Mouse (Mus musculus) limb, embryonic 11.5 days (tissue): ENCODE results near the gene 9130409I23Rik. TPM values are rescaled to one million over a fixed set of nuclear protein-coding genes. Genes with fewer than 3 reads are reported as not detected.

Source experiments
- ATAC-seq: fragments of 200-750 bp; cut with Nextera tagmentation; 2 replicates; pipeline ENCODE4 v1.8.0; 2017; ENCODE audit warnings: low read depth; ENCODE audit not compliant: insufficient number of reproducible peaks, low FRiP score, low TSS enrichment
- DNase-seq: peaks from one replicate; pipeline ENCODE4 v3.0.0-alpha.2; 2015; ENCODE audit warnings: low spot score
- H3K27ac ChIP-seq: fragments of 300-500 bp; sonication (generic); replicated peaks from 2 replicates; pipeline ENCODE4 v1.5.1; 2014; ENCODE audit warnings: low read depth, mild to moderate bottlenecking, low read length
- H3K27me3 ChIP-seq: fragments of 300-500 bp; sonication (generic); 2 replicates; pipeline ENCODE4 v1.6.1; 2014; ENCODE audit warnings: mild to moderate bottlenecking, low read length, mixed read lengths; ENCODE audit not compliant: control insufficient read depth, insufficient read depth
- H3K36me3 ChIP-seq: fragments of 300-500 bp; sonication (generic); 2 replicates; pipeline ENCODE4 v1.6.1; 2014; ENCODE audit warnings: mild to moderate bottlenecking, low read length, moderate library complexity, mixed read lengths; ENCODE audit not compliant: control insufficient read depth, insufficient read depth
- H3K4me1 ChIP-seq: fragments of 300-500 bp; sonication (generic); 2 replicates; pipeline ENCODE4 v1.6.1; 2014; ENCODE audit warnings: low read length, mixed read lengths; ENCODE audit not compliant: control insufficient read depth, insufficient read depth
- H3K4me2 ChIP-seq: fragments of 300-500 bp; sonication (generic); 2 replicates; pipeline ENCODE4 v1.6.1; 2014; ENCODE audit warnings: low read depth, mild to moderate bottlenecking, moderate library complexity; ENCODE audit not compliant: severe bottlenecking
- H3K4me3 ChIP-seq: fragments of 300-500 bp; sonication (generic); 2 replicates; pipeline ENCODE4 v1.5.1; 2014; ENCODE audit warnings: low read depth, low read length
- H3K9ac ChIP-seq: fragments of 300-500 bp; sonication (generic); 2 replicates; pipeline ENCODE4 v1.6.1; 2014; ENCODE audit warnings: mild to moderate bottlenecking, low read length
- H3K9me3 ChIP-seq: fragments of 300-500 bp; sonication (generic); 2 replicates; pipeline ENCODE4 v1.6.1; 2016; ENCODE audit warnings: low read length; ENCODE audit not compliant: control insufficient read depth
- WGBS: fragments of 180-500 bp; shearing (Covaris S2); extraction: QIAGEN DNeasy Blood & Tissue Kit; methylation state at CpG from one replicate; pipeline ENCODE4 v1.1.7; 2014; 5-methylcytosine and 5-hydroxymethylcytosine counted together
- polyA plus RNA-seq: library from polyadenylated mRNA; unstranded; fragments of >200 nt; fragmentation: Nextera tagmentation; extraction: Ambion mirVana; gene quantifications from 2 replicates; pipeline ENCODE4 v1.2.1, GENCODE M21; 2014

The 9130409I23Rik gene
- polyA plus RNA-seq, 1 experiment from 2014 or later: not detected

DNA sequence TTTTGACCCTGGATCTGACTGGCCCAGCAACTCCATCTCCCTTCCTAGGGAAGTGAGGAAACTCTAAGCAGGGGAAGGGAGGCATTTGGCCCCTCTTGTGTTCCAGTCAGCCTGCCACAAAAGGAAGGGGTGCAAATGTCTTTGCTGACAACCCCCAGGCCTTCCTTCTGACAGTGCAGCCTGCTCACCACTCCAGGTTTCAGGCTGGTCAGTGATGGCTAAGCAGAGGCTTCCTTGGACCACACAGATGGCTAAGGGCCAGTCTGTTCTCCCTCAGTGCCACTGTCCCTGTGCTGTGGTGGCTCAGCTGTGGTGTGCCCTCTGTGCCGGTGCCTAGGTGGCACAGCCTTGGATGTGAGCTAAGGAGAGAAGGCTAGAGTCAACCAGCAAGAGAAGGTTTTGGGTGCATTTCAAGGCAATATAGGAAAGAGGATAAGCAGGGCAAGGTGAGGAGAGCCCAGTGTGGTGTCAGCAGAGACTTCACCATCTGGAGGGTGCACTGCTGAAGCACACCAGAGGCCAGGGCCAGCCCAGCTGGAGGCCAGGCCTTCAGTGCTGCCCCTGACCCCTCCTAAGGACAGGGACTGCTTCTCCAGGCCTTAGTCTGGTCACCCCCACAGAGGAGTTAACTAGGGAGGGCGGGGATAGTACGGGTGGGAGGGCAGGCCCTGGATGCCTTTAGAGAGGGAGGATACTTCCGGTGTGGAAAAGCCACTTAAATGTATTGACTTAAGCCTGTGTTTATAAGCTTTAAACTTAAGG lies 40.7 kb upstream of the 9130409I23Rik start:
- Histone ChIP-seq H3K27me3 (no peaks in the 10 kb centered on the region), H3K4me3 (no peak overlapping the region), H3K36me3 (no peaks in the 10 kb centered on the region), H3K9me3 (no peaks in the 10 kb centered on the region), H3K27ac (no peak overlapping the region), H3K9ac (no peak overlapping the region; the same call in 1 of the 2 replicates), H3K4me2 (no peak overlapping the region), H3K4me1 (no peaks in the 10 kb centered on the region)
- ATAC-seq: no peak; the same call in 1 of the 2 replicates
- 59% methylated on average over 4 of the region's 4 CpGs for WGBS
- DNase-seq: no peak

DNA sequence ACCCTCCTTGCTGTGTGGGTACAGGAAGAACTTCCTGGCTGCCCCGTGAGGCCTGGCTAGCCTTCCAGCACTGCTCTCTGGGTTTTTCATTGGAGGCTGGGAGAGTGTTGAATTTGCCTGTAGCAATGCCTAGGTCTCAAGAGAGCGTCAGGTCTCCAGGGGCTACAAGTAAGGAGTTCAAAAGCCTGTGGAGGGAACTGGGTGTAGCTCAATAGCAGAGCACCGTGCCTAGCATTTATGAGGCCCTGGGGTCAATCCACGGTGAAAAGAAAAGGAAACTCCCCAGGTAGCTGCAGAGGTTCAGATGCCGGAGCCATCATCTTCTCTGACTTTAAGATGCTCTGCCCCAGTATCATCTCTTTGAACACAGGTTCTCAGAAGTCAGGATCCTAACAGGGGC lies 39.4 kb upstream of the 9130409I23Rik start:
- no peak overlapping the region for H3K9ac ChIP-seq
- no peak overlapping the region for H3K4me2 ChIP-seq
- no peak overlapping the region for H3K27ac ChIP-seq
- no peak overlapping the region for H3K4me3 ChIP-seq
- WGBS: 63% methylated on average over 5 of the region's 5 CpGs
- H3K9me3 ChIP-seq: no peaks in the 10 kb centered on the region
- DNase-seq: no peak
- ATAC-seq: no peak
- H3K4me1 ChIP-seq: no peaks in the 10 kb centered on the region
- no peaks in the 10 kb centered on the region for H3K27me3 ChIP-seq
- H3K36me3 ChIP-seq: no peaks in the 10 kb centered on the region

DNA sequence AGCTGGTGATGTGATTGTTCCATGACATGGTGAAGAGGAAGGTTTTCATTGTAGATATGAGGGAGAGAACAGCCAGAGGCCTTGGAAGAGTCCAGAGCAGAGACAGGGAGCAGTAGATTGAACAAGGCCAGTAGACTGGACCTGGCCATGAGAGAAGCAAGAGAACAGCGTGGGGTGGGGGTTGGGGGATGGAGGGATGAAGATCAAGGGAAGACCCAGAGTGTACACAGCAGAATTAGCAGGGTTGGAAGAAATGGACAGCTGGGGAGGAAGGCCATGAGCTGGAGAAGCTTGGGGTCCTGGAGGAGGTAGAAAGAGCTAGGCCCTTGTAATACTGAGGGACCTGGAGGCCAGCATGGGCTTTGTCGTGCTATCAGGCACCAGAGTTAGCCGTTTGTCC lies 38.6 kb upstream of the 9130409I23Rik start:
- DNase-seq (no peak), ATAC-seq (no peak)
- no peak overlapping the region for H3K9ac ChIP-seq
- no peaks in the 10 kb centered on the region for H3K4me1 ChIP-seq
- WGBS: 83% methylated on average over 3 of the region's 3 CpGs
- H3K4me2 ChIP-seq: no peak overlapping the region
- no peaks in the 10 kb centered on the region for H3K36me3 ChIP-seq
- H3K27me3 ChIP-seq: no peaks in the 10 kb centered on the region
- no peak overlapping the region for H3K27ac ChIP-seq
- no peak overlapping the region for H3K4me3 ChIP-seq
- no peaks in the 10 kb centered on the region for H3K9me3 ChIP-seq

DNA sequence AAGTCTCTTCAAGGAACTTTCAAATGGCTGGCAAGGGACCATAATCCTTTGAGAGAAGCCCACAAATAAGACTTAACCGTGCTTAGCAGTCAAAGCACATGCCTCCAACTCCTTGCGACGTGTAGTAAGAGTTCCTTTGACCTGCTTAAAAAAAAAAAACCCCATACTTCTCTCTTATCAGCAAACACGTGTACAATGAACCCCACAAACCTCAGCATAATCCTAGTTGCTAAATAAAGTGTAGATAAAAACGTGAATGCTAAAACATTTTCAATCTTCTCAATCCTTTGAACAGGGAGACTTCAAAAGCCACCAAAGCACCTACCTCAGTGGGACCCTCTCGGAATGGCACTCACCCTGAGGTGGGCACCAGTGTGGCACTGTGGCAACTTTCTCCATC lies 37.6 kb upstream of the 9130409I23Rik start:
- no peak overlapping the region for H3K9ac ChIP-seq
- no peaks in the 10 kb centered on the region for H3K27me3 ChIP-seq
- H3K36me3 ChIP-seq: no peaks in the 10 kb centered on the region
- no peak overlapping the region for H3K4me2 ChIP-seq
- no peak for ATAC-seq
- H3K9me3 ChIP-seq: no peaks in the 10 kb centered on the region
- 85% methylated on average over 6 of the region's 6 CpGs for WGBS
- H3K27ac ChIP-seq: no peak overlapping the region
- no peak for DNase-seq
- H3K4me1 ChIP-seq: no peaks in the 10 kb centered on the region
- H3K4me3 ChIP-seq: no peak overlapping the region

DNA sequence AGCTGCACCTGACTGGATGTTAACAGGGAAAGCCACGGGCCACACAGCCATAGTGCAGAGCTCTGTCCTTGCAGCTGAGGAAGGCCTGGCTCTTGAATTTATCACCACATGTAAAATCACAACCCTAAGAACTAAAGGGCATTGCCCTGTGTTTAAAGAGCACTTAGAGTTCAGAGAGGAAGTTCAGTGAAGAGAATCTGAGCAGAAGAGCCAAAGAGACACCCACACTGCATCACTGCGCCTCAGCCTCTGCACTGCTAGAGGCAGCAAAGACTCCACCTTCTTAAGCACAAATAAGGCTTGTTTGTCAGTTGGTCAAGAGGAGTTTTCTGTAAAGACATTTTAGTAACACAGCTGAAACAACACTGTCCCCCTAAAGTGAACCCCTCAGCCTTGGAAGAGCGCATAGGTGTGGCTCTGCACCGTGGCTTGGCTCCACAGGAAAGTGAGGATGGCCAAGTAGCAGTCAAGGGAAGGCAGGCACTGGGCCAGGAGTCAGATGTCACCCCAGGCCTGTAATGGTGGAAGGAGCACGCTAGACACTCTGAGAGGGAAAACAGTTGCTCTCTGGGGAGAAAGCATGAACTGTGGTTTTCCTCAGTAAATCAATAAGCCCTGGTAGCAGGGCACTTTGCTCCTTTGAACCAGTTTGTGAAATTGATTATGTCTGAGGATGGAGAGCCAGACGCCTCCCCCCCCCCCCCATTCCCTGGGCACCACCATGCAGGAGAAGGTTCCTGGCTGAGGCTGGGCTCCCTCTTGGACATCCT lies 36.1 kb upstream of the 9130409I23Rik start:
- no peaks in the 10 kb centered on the region for H3K9me3 ChIP-seq
- no peaks in the 10 kb centered on the region for H3K36me3 ChIP-seq
- H3K4me3 ChIP-seq: no peak overlapping the region
- H3K4me1 ChIP-seq: no peaks in the 10 kb centered on the region
- H3K27me3 ChIP-seq: no peaks in the 10 kb centered on the region
- ATAC-seq (no peak), DNase-seq (no peak)
- no peak overlapping the region for H3K9ac ChIP-seq
- H3K4me2 ChIP-seq: no peak overlapping the region
- WGBS: 74% methylated on average over 6 of the region's 6 CpGs
- no peak overlapping the region for H3K27ac ChIP-seq

DNA sequence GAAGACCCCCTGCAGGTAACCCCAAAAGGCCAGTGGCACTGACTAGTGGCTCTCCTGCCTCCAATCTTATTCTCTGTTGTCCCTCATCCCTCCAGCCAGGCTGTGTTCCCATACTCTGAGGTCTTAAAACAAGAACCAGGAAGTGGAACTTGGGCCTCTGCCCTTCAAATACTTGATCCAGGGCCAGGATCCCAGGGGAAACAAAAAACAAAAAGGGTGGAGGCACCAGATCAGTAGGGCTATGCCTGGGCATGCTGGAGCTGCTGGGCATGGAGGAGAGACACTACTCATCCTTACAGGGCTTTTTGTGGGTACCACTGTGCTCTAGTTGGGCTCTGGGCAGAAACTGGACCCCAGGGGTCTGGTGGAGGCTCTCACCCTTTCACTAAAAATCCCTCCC lies 35.5 kb upstream of the 9130409I23Rik start:
- ATAC-seq (no peak), DNase-seq (no peak)
- no peak overlapping the region for H3K4me3 ChIP-seq
- no peaks in the 10 kb centered on the region for H3K9me3 ChIP-seq
- no peaks in the 10 kb centered on the region for H3K27me3 ChIP-seq
- no peak overlapping the region for H3K27ac ChIP-seq
- no peaks in the 10 kb centered on the region for H3K4me1 ChIP-seq
- no peak overlapping the region for H3K9ac ChIP-seq
- H3K36me3 ChIP-seq: no peaks in the 10 kb centered on the region
- H3K4me2 ChIP-seq: no peak overlapping the region

DNA sequence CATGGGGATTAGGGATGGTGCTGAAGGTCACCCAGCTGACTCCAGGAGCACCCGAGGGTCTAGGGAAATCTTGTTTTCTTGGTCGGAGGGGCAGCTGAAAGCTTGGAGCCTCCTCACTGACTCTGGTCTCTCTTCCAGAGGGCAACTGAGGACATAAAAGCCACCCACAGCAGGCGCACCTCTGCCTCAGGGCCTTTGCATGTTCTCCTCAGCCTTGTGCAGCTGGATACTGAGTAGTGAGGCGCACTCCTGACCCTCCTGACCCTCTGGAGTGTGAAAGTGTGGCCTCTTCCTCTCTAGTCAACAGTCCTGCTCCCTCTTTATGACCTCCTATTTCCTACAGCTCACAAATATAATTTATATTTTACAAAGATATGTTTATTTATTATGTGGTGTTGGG lies 35.0 kb upstream of the 9130409I23Rik start:
- Histone ChIP-seq H3K27ac (no peak overlapping the region), H3K4me3 (no peak overlapping the region), H3K9me3 (no peaks in the 10 kb centered on the region), H3K27me3 (no peaks in the 10 kb centered on the region), H3K9ac (no peak overlapping the region), H3K4me2 (no peak overlapping the region), H3K36me3 (no peaks in the 10 kb centered on the region), H3K4me1 (no peaks in the 10 kb centered on the region)
- ATAC-seq (no peak), DNase-seq (no peak)
- 78% methylated on average over 4 of the region's 4 CpGs for WGBS

DNA sequence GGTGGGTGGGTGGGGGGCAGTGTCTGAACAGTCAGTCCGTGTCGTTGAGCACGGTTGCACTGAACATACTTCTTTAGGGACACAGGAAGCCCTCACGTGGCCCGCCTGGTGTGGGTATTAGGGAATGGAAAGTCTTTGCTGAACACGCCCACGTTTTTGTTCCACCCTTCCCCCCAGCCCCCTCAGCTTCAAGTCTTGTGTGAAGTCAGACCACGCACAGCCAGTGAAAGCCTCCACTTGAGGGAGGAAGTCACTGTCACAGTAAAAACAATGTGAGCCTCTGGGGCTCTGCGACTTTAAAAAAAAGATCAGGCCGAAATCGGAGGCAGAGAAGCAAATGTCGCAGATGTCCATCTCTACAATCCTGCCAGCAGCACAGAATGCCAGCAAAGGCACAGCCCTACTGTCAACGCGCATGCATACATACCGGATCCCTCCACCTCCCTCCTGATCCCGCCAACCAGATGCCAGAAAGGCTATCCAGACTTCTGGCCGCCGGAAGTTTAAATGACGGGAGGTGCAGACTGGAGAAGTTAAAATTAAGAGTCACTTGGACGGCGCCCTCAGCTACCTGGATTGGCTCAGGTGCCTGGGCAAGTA lies 34.4 kb upstream of the 9130409I23Rik start:
- Histone ChIP-seq H3K27me3 (no peaks in the 10 kb centered on the region), H3K4me2 (peak overlapping the region; percentile 83), H3K4me3 (peak overlapping the region; percentile 38), H3K9me3 (no peaks in the 10 kb centered on the region), H3K9ac (no peak overlapping the region), H3K36me3 (no peaks in the 10 kb centered on the region), H3K4me1 (no peaks in the 10 kb centered on the region), H3K27ac (no peak overlapping the region)
- ATAC-seq (0 out of 2 replicates have a peak, but pooled peaks have one; percentile 61), DNase-seq (peak; percentile 56)
- 9% methylated on average over 21 of the region's 21 CpGs for WGBS
